Mouse (Mus musculus) spleen, embryonic (tissue): ENCODE data around the gene Gm49601.

ENCODE experiments used
- CTCF ChIA-PET: fragments of 350-600 bp; sonication (Branson Sonifier 250); formaldehyde crosslinking; loops from one replicate; lab custom pipeline; 2022; lab: Charles Lee

Gm49601 gene

DNA sequence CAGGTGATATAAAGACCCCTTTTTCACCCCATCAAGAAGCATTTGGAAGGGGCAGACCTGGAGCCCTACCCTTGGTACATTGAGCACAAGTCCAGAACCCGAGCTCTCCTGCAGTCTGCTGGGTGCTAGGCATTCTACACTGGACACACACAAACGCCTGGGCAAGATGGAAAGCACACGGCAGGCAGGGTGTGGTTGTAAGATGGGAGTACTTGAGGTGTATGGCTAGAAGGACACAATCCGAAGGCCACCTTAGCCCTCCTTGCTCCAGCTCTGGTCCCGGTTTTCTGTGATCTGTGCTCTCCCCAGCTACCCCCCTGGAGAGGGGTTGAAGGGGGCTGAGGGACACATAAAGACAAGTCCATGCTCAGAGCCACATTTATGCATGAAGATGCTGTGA lies 4.1 kb upstream of the Gm49601 start:
- CTCF ChIA-PET, result no interaction called here

DNA sequence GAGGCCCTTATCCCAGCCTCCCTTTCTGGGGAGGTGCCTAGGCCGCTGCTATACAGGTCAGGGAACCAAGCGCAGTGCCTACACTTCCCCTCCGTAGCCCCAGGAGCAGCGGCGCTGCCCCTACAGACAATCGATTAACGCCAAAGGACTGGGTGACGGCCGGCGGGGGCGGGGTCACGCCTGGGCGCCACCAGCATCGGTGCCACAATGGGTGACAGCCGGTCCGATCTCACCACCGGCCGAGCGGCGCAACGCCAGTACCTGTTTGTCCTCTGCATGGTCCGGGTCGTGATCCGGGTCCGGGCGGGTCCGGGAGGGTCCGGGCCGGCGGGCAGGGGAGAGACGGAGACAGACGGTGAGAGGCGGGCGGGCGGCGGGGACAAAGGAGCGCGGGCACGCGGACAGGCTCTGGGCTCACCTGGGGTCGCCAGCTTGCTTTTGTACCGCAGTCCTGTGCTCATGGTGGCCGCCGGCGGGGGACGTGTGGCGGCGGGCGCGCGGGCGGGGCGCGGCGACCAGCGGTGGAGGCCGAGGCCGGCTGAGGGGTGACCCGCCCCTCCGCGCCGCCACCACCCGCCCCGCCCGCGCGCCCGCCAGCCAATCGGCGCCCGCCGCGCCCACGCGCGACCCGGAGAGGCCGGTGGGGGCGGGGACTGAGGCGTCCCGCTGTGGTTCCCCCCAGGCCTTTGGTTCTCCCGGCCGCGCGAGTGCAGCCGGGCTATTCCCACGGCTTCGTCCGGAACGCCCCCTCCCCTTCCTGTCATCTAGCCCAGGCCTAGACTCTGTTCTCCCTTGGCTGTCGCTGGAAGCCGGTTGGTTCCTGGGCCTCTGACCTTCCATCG lies 3.4 kb upstream of the Gm49601 start, which contains the start of gene Sept5:
TSS of gene Sept5 (minus strand) at position 565 of the 842 bp plus-strand sequence.
- CTCF ChIA-PET, result no interaction called here

DNA sequence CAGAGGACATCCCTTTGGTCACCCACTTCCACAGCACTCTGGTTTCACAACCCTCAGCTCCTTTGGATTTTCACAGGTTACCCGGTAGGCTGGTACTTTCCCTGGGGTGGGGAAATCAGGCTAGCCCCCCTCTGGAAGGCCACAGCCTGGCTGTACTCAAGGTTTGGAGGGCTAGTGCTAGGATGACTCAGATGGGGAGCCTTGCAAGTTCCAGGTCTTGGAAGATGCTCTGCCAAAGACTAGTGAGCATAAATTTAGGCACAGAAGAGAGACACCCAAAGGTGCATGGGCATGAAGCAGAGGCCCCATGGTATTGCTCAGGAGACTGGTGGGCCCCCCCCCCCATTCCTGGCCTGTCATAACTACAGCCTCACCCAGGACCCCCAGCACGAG lies 2.7 kb upstream of the Gm49601 start:
- CTCF ChIA-PET, result no interaction called here

DNA sequence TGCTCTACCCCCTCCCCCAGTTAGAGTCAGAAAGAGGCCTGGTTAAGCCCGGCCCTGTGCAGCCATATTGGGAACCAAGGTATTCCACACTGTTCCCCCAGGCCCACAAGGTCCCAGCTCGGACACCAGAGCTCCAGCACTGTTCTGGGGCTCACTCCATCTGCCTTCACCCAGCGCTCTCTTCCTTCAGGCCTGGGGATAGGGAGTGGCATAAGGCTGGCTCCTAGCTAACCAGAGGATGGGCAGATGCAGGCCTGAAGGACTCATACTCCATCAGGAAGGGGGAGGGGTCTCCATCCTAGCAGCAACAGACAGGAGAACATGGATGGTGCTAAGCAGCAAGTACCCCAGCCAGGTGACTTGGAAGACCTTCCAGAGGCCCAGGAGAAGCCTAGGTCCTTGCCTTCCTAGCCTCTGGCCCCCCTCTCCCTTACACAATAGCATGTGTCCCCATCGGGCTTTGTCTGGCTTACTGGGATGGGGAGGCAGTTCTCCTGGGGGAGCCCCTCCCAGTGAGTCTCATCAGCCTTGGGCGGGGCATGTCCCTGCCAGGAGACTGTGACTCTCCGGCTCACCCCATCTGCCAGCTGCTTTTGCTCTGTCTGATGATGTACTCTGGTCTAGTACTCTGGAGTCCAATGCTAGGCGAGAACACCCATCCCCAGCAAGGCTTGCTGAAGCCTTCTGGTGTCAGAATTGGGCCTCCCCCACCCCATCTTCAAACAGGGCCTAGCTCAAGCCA lies 2.1 kb upstream of the Gm49601 start:
- CTCF ChIA-PET, result no interaction called here

DNA sequence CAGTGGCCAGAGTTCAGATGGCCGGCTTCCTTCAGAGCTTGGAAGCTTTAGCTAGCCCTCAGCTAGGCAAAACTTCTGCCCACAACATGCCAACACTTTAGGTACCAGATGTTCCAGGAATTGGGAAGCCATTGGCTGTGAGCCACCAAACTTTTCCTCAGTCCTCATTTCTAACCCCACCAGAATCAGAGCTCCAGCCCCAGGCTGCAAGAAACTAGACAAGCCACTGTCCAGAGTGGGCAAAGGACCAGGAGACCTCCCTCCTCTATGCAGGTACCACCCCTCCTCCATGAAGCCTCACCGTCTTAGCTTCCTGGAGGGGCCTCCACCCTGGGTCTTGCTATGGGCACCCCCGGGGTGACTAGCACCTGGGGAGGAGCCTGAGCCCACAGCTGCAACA lies 936 bp upstream of the Gm49601 start:
- CTCF ChIA-PET, result interaction anchor here (0.8 kb wide), 1 partner anchor 25 kb away, joined by 3 read pairs; no protein-coding TSS in a partner anchor

DNA sequence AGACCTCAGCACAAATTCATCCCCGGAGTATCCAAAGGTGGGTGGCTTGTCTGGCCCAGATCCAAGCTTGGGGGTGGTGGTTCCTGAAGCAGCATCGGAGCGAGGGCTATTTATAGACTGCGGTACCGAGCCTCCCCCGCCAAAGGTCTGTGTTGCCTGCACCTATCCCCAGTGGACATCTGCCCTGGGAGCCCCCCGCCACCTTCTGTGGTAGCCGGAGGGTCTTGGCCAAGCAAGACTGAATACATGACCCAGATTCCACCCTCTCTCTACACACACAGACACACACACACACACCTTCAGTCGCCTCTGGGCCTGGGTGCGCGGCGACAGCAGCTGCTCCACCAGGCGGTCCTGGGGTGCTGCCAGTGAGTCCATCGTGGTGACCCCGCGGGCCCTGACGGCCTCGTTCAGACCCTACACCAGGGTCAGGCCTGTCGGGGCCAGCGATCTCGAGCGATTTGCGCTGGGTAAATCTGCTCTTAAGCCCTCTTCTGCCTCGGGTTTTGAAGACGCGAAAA lies 376 bp downstream of the Gm49601 start:
- CTCF ChIA-PET, result no interaction called here

DNA sequence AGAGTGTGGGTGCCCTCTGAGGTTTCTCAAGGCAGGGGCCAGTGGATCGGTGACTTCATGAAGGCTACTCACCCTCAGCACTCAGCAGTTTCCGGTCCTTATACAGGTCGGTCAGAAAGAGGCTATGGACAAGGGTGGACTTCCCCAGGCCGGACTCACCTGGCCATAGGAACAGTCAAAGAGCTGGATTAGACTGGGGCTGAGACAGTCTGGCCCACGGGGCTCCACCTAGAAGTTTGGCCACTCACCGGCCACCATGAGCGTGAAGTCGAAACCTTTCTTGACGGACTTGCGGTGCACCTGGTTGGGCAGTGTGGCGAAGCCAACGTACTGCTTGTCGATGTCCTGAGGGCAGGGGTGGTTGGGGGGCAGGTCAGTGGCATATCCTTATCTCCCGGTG lies 1.1 kb downstream of the Gm49601 start:
- CTCF ChIA-PET, result no interaction called here

DNA sequence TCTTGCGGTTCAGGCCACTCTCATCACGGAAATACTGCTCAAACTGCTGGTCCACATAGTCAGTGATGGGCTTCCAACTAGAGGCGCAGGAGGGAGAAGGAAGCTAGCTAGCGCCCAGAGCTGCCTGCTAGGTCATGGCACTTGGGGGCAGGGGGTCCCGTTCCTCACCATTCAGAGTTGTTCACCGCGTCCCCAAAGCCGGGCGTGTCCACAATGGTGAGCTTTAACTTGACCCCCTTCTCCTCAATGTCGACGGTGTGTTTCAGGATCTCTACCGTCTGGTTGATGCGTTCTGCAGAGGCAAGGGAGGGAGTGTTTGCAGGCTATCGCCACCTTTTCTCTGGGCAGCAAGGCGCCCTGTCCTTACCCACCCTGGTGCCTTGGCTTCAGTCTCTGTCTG lies 1.6 kb downstream of the Gm49601 start:
- CTCF ChIA-PET, result no interaction called here

DNA sequence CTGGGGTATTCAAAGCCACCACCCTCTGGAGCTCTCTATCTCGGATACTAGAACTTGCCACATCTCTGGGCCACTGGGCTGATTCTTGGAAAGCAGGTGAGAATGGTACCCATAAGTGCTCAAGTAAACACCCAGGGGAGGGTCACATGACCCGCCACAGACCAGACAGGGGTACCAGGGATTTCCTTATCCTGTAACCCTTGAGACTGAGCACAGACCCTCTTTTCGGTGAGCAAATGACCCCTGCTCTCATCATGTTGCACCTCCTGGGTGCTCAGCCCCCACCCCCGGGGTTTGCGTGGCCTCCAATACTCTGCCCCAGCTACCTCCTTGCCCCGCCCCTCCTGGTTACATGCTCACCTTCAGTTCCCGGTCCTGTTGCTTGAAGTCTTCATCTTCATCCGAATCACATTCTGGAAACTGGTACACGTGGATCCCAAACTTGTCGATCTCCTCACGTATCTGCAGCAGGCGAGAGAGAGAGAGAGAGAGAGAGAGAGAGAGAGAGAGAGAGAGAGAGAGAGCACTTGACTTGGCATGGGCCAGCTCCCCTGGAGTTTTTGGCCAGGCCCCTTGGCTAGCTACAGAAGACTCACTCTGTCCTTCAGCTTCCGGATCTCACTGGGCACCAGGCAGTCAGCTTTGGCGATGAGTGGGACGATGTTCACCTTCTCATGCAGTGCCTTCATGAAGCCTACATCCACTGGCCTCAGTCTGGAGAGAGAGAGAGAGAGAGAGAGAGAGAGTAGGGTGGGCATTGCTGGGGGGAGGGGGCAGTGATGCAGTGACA lies 2.3 kb downstream of the Gm49601 start:
- CTCF ChIA-PET, result no interaction called here

DNA sequence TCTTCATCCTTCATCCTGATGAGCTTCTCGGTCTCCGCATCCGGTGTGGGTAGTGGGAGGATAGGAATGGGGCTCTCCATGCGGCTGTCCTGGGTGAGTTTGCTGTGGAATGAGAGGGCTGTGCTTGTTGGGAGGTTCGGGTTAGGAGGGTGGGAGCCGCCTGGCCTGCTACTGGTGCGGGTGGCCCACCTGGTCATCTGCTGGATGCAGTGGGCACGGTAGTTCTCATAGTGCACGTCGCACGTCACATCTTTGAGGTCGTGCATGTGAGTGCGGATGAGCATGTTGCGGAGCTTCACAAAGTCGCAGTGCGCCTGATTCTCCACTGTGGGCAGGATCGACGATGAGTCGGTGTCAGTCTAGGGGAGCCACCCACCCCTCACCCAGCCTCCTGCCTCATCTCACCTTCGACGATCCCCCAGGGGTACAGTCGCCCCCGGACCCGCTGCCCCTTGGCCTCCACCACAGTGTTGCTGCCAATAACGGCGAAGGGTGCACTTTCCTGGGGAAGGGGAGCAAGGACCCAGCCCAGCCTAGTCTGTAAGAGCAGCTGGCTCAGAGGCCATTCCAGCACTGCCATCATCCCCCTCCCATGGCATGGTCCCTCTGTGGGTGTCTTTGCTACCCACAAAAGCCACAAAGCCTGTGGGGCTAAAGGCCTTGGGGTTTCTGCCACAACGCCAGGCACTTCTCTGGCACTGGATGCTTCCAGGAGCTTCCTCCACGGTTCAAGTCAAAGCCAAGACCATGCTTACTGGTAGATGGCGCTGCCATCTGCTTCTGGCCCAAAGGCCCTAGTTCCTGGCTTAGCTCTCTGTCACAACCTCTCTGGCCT lies 3.1 kb downstream of the Gm49601 start:
- CTCF ChIA-PET, result no interaction called here

DNA sequence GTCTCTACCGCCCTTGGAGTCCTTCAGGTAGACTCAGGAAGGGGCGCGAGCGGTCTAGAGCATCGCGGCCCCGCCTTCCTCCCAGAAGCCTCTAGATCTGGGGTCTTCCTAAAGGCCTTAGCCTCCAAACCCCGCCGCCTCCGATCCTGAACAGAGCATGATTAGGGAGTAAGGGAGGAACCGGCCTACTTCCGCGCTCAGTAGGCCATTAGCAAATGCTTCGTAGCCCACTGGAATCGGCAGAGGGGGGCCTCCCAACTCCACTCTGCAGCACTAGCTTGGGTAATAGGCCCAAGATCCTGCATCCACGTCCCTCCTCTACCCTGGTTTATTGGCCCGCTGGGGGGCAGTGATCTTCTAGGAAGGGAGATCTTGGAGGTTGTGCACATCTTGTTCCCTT lies 4.2 kb downstream of the Gm49601 start, which contains the start of gene Gp1bb:
TSS of gene Gp1bb (minus strand) at position 385 of the 400 bp plus-strand sequence.
- CTCF ChIA-PET, result no interaction called here

DNA sequence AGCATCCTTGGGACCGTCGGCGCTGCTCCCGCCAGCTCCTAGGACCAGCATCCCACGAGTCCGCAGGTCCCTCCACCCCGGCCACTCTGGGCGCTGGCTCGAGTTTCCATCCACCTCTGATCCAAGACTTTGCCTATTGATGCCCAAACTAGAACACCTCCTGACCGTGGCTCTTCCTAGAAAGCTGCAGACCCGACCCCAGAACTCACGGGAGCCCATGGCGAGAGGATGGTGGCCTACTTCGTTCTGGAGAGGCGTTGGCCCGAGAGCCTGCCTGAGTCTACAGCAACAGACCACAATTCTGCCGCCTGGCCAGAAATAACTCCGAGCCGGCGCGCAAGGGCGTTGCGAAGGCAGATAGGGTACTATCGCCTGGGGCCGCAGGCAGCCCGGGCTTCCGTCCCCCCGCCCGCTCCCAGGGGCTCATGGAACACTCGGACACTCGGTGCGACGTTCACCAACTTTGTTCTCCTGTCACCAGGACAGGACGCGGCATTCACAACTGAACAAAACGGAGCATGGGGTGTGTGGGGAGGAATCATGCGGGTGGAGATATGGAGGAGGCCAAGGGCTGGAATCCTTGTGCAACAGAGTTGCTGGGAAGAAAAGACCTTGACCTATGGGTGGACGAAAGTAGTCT lies 4.7 kb downstream of the Gm49601 start:
- CTCF ChIA-PET, result no interaction called here

DNA sequence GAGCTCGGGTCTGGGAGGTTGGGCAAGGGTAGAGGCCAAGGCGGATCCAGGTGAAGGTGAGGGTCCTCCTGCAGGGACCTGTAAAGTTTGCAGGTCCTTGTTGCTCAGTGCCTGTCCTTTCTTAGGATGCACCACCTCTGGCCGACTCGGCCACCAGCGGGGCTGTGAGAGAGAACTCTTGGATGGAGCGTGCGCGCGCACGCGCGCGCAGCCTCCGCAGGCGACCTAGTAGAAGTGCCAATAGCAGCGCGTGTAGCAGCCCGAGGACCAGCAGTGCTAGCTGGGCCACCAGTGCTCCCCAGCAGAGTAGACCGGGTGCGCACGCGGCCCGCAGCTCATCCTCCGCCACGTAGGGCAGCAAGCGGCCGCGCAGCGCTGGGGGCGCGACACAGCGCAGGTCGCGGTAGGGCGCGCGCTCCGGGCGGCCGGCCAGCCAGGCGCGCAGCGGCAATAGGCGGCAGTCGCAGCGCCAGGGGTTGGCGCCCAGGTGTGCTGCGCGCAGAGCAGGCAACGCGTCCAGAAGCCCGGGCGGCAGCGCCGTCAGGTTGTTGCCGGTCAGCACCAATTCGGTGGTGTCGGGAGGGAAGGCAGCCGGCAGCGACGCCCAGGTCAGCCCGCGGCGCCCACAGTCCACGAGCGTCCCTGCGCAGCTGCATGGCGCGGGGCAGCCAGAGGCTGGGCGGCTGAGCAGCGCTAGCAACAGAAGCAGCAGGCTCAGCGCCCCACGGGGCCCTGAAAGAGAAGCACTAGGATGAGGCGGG lies 5.4 kb downstream of the Gm49601 start:
- CTCF ChIA-PET, result interaction anchor here (0.6 kb wide), 1 partner anchor 23 kb away, joined by 3 read pairs; no protein-coding TSS in a partner anchor

DNA sequence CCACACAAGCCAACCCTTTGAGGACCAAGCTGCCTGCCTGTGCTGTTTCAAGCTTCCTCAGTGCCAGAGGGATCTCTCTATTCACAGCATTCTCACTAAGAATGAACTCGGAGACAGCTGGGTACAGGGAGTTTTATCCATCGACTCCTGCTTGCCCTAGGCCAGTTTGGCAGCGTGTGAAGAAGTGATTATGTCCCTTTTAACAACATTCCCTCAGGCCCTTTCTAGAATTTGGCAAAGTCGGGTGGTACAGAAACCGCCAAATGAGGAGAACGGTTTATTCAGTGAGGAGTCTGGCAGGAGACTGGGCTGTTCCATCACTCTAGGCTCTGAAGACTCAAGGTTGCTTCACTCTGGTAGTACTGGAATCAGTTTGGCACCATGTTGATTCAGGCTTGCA lies 6.0 kb downstream of the Gm49601 start:
- CTCF ChIA-PET, result interaction anchor here (0.6 kb wide), 1 partner anchor 24 kb away, joined by 3 read pairs; no protein-coding TSS in a partner anchor

DNA sequence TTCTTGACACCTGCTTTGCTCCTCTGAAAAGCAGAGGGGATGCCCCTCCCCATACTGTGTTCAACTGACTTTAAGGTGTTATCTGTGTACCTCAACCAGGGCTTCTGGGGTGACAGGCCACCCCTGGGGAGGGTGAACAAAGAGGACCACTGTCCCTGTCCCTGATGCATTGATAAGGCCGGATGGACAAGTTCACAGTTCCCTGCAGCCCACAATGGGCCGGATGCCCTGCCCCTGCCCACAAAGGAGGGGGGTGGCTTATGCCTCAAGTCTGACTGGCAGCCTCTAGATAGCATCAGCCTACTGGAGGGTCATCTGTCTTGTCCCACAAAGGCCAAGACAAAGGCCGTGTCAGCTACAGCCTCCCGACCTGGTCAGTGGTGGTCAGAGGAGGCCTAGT lies 7.1 kb downstream of the Gm49601 start:
- CTCF ChIA-PET, result no interaction called here

DNA sequence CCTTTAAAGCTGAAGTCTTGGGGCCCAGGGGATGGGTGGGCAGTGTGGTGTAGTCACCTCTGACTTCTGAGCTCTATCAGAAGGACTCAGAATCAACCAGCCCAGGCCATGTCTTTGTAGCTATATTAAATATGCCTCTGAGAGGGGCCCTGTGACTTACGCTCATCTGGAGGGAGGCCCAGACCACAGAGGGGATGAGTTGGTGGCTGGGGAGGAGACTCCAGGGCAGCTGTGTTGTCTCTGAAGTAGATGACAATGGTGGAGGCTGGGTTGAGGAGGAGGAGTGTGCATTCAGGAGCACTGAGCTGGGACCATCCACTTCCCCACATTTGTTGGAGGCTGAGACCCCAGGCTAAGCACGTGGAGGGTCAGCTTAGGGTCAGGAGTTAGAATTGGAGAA lies 7.9 kb downstream of the Gm49601 start:
- CTCF ChIA-PET, result interaction anchor here (0.6 to 1.7 kb wide), 3 partner anchors 14 to 185 kb away, joined by 3 to 5 read pairs (median 4); no protein-coding TSS in a partner anchor

DNA sequence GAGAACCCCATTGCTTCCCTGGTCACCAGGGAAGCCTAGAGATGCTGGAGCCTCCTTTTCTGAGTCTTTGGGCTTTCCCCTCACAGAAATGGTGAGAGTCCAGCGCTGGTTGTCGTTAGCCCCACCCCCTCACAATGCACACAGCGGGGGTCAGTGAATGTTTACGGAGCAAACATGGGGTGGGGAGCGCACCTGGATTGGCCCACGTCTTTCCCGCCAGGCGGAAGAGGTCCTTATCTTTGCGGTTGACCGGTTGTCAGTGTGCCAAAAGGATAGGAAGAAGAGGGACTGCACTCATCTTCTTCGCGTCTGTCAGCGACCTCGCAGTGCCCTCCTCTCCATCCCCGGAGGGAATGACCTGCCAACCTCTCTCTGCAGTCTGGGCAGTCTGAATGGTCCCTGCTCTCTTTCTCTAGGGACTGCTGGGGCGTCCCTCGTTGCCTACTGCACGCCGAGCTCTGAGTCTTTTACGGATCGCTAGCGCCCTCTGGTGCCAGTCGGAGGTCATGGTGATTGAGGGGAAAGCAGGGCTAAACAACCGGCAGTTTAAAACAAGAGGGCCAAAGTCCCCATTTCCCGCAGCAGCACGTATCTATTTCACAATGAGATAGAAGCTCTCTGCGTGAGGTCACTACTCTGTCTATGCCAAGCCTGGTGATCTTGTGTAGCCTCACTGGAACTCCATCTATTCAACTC lies 8.7 kb downstream of the Gm49601 start:
- CTCF ChIA-PET, result interaction anchor here (0.5 to 1.7 kb wide), 3 partner anchors 15 to 174 kb away, joined by 3 to 5 read pairs (median 4); no protein-coding TSS in a partner anchor

DNA sequence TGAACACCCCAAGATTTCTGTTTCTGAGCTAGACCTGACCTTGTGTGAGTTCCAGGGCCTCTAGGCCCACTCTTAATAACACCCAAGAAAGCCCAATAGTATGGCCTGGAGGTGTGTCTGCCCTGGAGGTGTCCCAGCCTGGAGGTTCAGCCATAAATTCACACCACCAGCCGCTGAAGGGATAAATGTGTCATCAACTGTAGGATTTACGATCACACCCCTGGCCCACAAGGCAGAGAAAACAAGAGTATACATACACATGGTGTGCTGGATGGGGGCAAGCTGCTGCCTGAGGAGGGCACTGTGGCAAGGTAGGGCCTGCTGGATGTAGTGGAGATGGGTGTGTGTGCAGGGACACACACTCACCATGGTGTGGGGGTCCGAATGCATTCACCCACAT lies 12.9 kb downstream of the Gm49601 start:
- CTCF ChIA-PET, result interaction anchor here (0.7 kb wide), 1 partner anchor 892 kb away, joined by 3 read pairs; no protein-coding TSS in a partner anchor
